Mouse (Mus musculus): ENCODE results near the gene Prss41. TPM values are rescaled to one million over a fixed set of nuclear protein-coding genes. Genes with fewer than 3 reads are reported as not detected.
A peak's percentile ranks its signal among the peaks of the same experiment; 100 is the strongest.
"Not testable (repeated sequence)": the region's sequence is repeated elsewhere in the genome, so short reads cannot be mapped to it uniquely, and the experiment has no call there.

Gene Prss41
- 0.41 and 0.81 TPM in 2 replicates for polyA plus RNA-seq (2014; fragmentation: Nextera tagmentation; extraction: Ambion mirVana)

DNA sequence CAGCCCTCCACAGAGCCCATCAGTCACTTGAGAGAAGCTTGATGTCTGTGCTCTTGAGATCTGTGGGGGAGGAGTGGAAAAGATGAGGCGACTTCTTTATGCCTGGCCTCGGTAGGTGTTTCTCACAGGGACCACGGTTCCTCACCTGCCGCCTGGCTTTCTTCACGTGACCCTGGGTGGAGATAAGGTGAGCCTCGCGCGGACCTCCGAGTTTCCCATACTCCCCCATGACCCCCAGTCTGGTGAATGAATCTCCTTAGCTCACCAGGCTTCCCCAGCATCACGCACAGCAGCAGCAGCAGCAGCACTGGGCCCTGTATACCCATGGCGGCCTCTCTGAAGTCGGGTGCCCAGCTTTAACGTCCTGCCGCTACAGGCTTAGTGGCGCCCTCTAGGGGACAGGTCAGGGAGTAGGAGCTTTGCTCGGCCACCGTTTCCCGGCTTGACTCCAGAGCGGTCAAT lies at the start of gene Prss41, which contains the start of gene Prss32:
TSS of gene Prss41 (minus strand) at position 361 of the 462 bp plus-strand sequence.
TSS of gene Prss32 (plus strand) at position 44 of the 462 bp plus-strand sequence.
- Histone ChIP-seq H3K27me3 (ENCODE audit: control insufficient read depth, insufficient read depth, low read length) (no peaks in the 10 kb centered on the region), H3K36me3 (ENCODE audit: control insufficient read depth, insufficient read depth, low read length) (no peaks in the 10 kb centered on the region), H3K9ac (ENCODE audit: low read length) (no peak within 1 kb of the TSS), H3K27ac (ENCODE audit: low read depth, low read length) (no peak within 1 kb of the TSS), H3K4me2 (peak within 1 kb of the TSS; percentile 20; the same call in 1 of the 2 replicates), H3K4me3 (ENCODE audit: low read depth, low read length) (0 out of 2 replicates have a peak within 1 kb of the TSS, but pooled peaks have one; percentile 1), H3K4me1 (ENCODE audit: control insufficient read depth, insufficient read depth, low read length) (no peaks in the 10 kb centered on the region), H3K9me3 (ENCODE audit: control insufficient read depth, low read length) (no peaks in the 10 kb centered on the region)
- DNase-seq (ENCODE audit: low spot score, missing footprints) (peak; percentile 89), ATAC-seq (ENCODE audit: low FRiP score) (peak; percentile 50; the same call in 1 of the 2 replicates)
- WGBS, result 13% methylated on average over 19 of the region's 19 CpGs

DNA sequence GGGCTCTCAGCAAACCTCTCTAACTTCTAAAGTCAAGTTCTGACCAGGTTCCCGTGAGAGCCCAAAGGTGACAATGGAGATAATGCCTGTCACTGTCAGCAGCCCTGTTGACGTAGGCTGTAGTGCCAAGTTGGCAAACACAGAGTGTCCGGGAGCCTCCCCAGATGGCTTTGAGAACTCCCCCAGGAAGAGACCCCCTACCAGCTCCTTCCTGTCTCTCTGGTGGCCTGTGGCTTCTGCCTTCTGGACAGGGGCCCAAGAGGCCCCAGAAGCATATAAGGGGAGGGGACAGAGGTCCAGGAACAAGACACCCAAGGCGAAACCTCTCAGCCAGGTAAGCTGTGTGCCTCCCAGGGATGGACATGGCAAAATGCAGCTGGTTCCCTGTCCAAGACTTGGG lies 36.6 kb upstream of the Prss41 start, which contains the start of the genes Dcpp1 and Dcpp2:
TSS of gene Dcpp1 (plus strand) at position 301 of the 400 bp plus-strand sequence.
TSS of gene Dcpp2 (plus strand) at position 305 of the 400 bp plus-strand sequence.
- H3K9ac ChIP-seq (ENCODE audit: low read length); DNase-seq (ENCODE audit: low spot score, missing footprints); H3K4me2 ChIP-seq; H3K4me1 ChIP-seq (ENCODE audit: control insufficient read depth, insufficient read depth, low read length); H3K27me3 ChIP-seq (ENCODE audit: control insufficient read depth, insufficient read depth, low read length); H3K4me3 ChIP-seq (ENCODE audit: low read depth, low read length); H3K27ac ChIP-seq (ENCODE audit: low read depth, low read length); H3K36me3 ChIP-seq (ENCODE audit: control insufficient read depth, insufficient read depth, low read length); ATAC-seq (ENCODE audit: low FRiP score); H3K9me3 ChIP-seq (ENCODE audit: control insufficient read depth, low read length): not testable (repeated sequence)
- 75% methylated on average over 4 of the region's 4 CpGs for WGBS

DNA sequence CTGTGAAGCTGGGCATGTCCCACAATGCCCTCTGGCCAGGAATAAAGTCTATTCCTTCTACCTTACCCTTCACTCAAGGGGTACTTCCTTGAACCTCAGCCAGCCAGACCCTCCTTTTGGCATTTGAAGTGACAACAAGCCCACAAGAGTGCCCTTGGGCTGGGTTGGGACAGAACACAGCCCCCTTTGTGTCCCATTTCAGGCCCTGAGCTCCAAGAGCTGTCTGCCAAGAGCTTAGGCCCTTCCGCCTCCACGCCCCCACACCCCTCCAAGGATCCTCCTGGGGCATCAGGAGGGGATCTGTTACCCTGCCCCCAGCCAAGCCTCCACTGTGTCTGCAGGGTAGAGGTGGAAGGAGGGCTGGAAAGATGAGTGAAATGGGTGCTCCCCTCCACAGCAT lies 33.2 kb upstream of the Prss41 start:
- no peak for ATAC-seq (ENCODE audit: low FRiP score)
- Histone ChIP-seq H3K27me3 (ENCODE audit: control insufficient read depth, insufficient read depth, low read length) (no peaks in the 10 kb centered on the region), H3K9me3 (ENCODE audit: control insufficient read depth, low read length) (no peaks in the 10 kb centered on the region), H3K27ac (ENCODE audit: low read depth, low read length) (no peak overlapping the region), H3K4me1 (ENCODE audit: control insufficient read depth, insufficient read depth, low read length) (no peaks in the 10 kb centered on the region), H3K4me3 (ENCODE audit: low read depth, low read length) (no peak overlapping the region), H3K4me2 (no peak overlapping the region), H3K9ac (ENCODE audit: low read length) (no peak overlapping the region), H3K36me3 (ENCODE audit: control insufficient read depth, insufficient read depth, low read length) (no peaks in the 10 kb centered on the region)
- no peak for DNase-seq (ENCODE audit: low spot score, missing footprints)
- 84% methylated on average over 2 of the region's 2 CpGs for WGBS

DNA sequence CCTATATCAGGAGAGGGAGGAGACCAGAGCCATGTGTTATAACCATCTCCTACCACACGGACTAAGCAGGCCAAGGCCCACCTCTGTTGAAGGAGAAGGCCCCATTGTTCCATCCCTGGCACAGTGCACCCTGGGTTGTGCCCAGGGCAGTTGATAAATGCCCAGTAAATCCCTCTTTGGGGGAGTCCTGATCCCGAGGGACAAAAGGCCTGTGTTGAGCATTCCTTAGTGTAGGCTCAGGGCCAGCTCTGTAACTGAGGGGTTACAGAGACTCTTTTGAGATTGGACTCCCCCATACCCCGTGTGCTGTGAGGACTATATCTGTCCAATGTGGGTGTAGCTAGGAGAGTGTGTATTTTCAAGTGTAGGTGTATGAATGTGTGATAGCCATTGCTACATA lies 32.8 kb upstream of the Prss41 start:
- H3K4me3 ChIP-seq (ENCODE audit: low read depth, low read length), result no peak overlapping the region
- H3K27ac ChIP-seq (ENCODE audit: low read depth, low read length), result no peak overlapping the region
- no peak for DNase-seq (ENCODE audit: low spot score, missing footprints)
- no peaks in the 10 kb centered on the region for H3K36me3 ChIP-seq (ENCODE audit: control insufficient read depth, insufficient read depth, low read length)
- H3K27me3 ChIP-seq (ENCODE audit: control insufficient read depth, insufficient read depth, low read length), result no peaks in the 10 kb centered on the region
- H3K4me1 ChIP-seq (ENCODE audit: control insufficient read depth, insufficient read depth, low read length), result no peaks in the 10 kb centered on the region
- no peak overlapping the region for H3K4me2 ChIP-seq
- no peaks in the 10 kb centered on the region for H3K9me3 ChIP-seq (ENCODE audit: control insufficient read depth, low read length)
- no peak for ATAC-seq (ENCODE audit: low FRiP score)
- 78% methylated on average over 3 of the region's 3 CpGs for WGBS
- H3K9ac ChIP-seq (ENCODE audit: low read length), result no peak overlapping the region

DNA sequence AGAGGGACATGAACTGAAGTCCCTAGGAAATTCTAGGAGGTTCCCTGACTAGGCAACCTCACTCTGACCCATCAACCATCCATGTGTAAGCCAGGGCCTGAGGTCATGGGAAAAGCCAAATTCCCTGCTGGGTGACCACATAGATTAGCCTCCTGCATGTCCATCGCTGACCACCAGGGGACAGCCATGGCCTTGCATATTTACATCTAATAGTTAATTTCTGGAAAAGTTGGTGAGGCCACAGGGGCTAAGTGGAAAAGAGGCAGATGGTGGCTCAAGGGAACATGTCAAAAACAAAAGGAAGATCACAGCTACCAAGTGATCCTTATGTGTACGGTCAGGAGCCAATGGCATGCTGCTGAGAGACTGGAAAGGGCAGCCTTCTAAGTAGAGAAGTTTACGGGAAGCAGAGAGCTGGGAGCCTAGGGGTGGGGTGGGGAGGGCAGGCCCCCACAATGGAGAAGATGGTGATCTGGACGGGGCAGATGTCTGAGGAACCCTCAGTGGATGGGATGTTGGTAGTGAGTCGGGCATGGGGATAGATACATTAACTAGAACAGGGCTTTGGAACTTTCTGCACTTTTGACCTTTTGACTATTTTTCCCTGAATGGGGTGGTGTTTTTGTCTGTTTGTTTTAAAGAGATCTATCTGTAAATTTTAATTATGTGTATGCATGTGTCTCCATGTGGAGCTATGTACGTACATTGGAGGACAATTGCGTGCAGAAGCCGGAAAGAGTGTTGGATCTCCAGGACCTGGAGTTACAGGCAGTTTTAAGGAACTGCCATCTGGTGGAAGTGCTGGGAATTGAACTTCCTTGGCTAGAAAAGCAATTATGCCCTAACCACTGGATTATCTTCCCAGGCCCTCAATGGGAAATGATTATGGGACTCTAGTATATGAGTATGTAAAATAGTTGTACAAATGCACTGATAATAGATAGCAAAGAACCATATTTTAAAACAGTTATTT lies 30.2 kb upstream of the Prss41 start:
- Histone ChIP-seq H3K4me3 (ENCODE audit: low read depth, low read length) (no peak overlapping the region), H3K9ac (ENCODE audit: low read length) (no peak overlapping the region), H3K9me3 (ENCODE audit: control insufficient read depth, low read length) (no peaks in the 10 kb centered on the region), H3K36me3 (ENCODE audit: control insufficient read depth, insufficient read depth, low read length) (no peaks in the 10 kb centered on the region), H3K27me3 (ENCODE audit: control insufficient read depth, insufficient read depth, low read length) (no peaks in the 10 kb centered on the region), H3K4me2 (no peak overlapping the region), H3K4me1 (ENCODE audit: control insufficient read depth, insufficient read depth, low read length) (no peaks in the 10 kb centered on the region), H3K27ac (ENCODE audit: low read depth, low read length) (no peak overlapping the region)
- ATAC-seq (ENCODE audit: low FRiP score) (peak; percentile 50), DNase-seq (ENCODE audit: low spot score, missing footprints) (peak; percentile 91)
- 48% methylated on average over 8 of the region's 8 CpGs for WGBS

DNA sequence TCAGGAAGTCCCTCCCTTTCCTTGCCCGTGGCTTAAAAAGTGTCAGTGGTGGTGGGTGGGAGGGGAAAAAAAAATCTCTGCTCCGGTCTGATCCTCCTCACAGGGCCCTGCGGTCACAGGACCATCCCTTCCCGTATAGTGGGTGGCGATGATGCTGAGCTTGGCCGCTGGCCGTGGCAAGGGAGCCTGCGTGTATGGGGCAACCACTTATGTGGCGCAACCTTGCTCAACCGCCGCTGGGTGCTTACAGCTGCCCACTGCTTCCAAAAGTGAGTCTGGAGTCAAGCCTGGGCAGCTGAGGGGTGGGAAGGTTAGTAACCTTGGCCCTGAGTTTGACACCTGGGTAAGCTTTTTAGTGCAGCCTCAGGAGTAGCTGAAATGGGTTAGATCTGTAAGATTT lies 24.5 kb upstream of the Prss41 start:
- H3K27me3 ChIP-seq (ENCODE audit: control insufficient read depth, insufficient read depth, low read length), result no peaks in the 10 kb centered on the region
- H3K9me3 ChIP-seq (ENCODE audit: control insufficient read depth, low read length), result no peaks in the 10 kb centered on the region
- no peak overlapping the region for H3K9ac ChIP-seq (ENCODE audit: low read length)
- no peak overlapping the region for H3K4me2 ChIP-seq
- H3K4me3 ChIP-seq (ENCODE audit: low read depth, low read length), result no peak overlapping the region
- no peak overlapping the region for H3K27ac ChIP-seq (ENCODE audit: low read depth, low read length)
- ATAC-seq (ENCODE audit: low FRiP score) (no peak), DNase-seq (ENCODE audit: low spot score, missing footprints) (no peak)
- no peaks in the 10 kb centered on the region for H3K36me3 ChIP-seq (ENCODE audit: control insufficient read depth, insufficient read depth, low read length)
- 91% methylated on average over 11 of the region's 11 CpGs for WGBS
- H3K4me1 ChIP-seq (ENCODE audit: control insufficient read depth, insufficient read depth, low read length), result no peaks in the 10 kb centered on the region

DNA sequence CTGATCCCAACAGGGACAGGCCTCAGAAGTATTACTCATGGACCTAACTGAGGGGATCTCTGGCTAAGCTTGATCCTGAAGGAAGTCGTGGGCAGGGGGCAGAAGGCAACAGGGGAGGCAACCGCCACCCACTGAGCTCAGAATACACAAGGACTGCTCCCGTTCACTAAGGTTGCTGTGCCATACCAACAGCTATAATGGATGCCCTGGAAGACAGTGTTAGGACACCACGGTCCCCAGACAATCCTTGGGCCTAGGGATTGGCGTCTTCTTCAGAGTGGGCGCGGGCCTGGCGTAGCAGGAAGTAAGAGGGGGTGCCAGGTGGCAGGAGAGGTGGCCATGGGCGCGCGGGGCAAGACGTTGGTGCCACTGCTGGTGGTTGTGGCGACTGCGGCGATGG lies 23.8 kb upstream of the Prss41 start, which contains the start of gene Prss21:
TSS of gene Prss21 (plus strand) at position 301 of the 400 bp plus-strand sequence.
- no peaks in the 10 kb centered on the region for H3K27me3 ChIP-seq (ENCODE audit: control insufficient read depth, insufficient read depth, low read length)
- WGBS, result 84% methylated on average over 15 of the region's 15 CpGs
- H3K9me3 ChIP-seq (ENCODE audit: control insufficient read depth, low read length), result no peaks in the 10 kb centered on the region
- H3K4me1 ChIP-seq (ENCODE audit: control insufficient read depth, insufficient read depth, low read length), result no peaks in the 10 kb centered on the region
- H3K4me2 ChIP-seq, result no peak within 1 kb of the TSS
- no peak within 1 kb of the TSS for H3K9ac ChIP-seq (ENCODE audit: low read length)
- ATAC-seq (ENCODE audit: low FRiP score) (no peak), DNase-seq (ENCODE audit: low spot score, missing footprints) (no peak)
- no peak within 1 kb of the TSS for H3K27ac ChIP-seq (ENCODE audit: low read depth, low read length)
- no peaks in the 10 kb centered on the region for H3K36me3 ChIP-seq (ENCODE audit: control insufficient read depth, insufficient read depth, low read length)
- H3K4me3 ChIP-seq (ENCODE audit: low read depth, low read length), result no peak within 1 kb of the TSS

DNA sequence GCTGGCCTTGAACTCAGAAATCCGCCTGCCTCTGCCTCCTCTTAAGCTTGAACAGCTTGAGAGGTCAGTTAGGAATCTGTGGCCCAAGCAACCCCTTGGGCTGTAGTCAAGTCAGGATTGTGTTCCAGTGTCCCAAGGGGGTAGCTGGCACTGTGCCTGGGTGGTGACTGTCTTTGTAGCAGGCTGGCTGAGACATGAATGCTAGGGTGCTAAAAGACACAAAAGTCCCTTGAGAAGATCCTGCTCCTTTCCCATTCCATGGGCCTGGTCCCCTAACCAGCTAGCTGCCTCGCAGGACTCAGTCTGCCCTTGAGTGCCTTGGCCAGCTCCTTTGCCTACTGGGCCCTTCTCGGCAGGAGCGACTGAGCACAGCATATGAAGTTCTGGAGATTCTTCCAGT lies 19.0 kb upstream of the Prss41 start:
- Histone ChIP-seq H3K9ac (ENCODE audit: low read length) (no peak overlapping the region), H3K36me3 (ENCODE audit: control insufficient read depth, insufficient read depth, low read length) (no peaks in the 10 kb centered on the region), H3K4me2 (no peak overlapping the region), H3K9me3 (ENCODE audit: control insufficient read depth, low read length) (no peaks in the 10 kb centered on the region), H3K4me3 (ENCODE audit: low read depth, low read length) (no peak overlapping the region), H3K4me1 (ENCODE audit: control insufficient read depth, insufficient read depth, low read length) (no peaks in the 10 kb centered on the region), H3K27me3 (ENCODE audit: control insufficient read depth, insufficient read depth, low read length) (no peaks in the 10 kb centered on the region), H3K27ac (ENCODE audit: low read depth, low read length) (no peak overlapping the region)
- no peak for DNase-seq (ENCODE audit: low spot score, missing footprints)
- WGBS, result 86% methylated on average over 4 of the region's 4 CpGs
- no peak for ATAC-seq (ENCODE audit: low FRiP score)

DNA sequence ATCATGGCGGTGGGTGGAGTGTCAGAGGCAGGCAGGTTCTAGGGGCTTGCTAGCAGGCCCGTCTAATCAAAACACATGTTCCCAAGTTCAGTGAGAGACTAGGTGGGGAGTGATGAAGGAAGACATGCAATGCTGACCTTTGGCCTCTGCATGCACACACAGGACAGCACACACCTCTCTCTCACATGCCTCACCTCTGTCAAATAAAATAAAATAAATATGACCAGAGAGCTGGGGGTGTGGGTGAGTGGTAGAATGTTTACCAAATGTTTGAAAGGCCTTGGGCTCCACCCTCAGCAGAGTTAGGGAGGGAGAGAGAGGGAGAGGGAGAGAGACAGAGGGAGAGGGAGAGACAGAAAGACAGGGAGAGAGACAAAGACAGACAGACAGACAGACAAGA lies 13.9 kb upstream of the Prss41 start:
- Histone ChIP-seq H3K9me3 (ENCODE audit: control insufficient read depth, low read length) (no peaks in the 10 kb centered on the region), H3K4me2 (no peak overlapping the region), H3K36me3 (ENCODE audit: control insufficient read depth, insufficient read depth, low read length) (no peaks in the 10 kb centered on the region), H3K4me1 (ENCODE audit: control insufficient read depth, insufficient read depth, low read length) (no peaks in the 10 kb centered on the region), H3K27me3 (ENCODE audit: control insufficient read depth, insufficient read depth, low read length) (no peaks in the 10 kb centered on the region), H3K9ac (ENCODE audit: low read length) (no peak overlapping the region), H3K4me3 (ENCODE audit: low read depth, low read length) (no peak overlapping the region), H3K27ac (ENCODE audit: low read depth, low read length) (no peak overlapping the region)
- ATAC-seq (ENCODE audit: low FRiP score), result no peak
- 83% methylated on average over 2 of the region's 2 CpGs for WGBS
- no peak for DNase-seq (ENCODE audit: low spot score, missing footprints)

All from midbrain, embryonic 11.5 days (tissue).